Mouse (Mus musculus): Measurements from ENCODE around the gene Mgll.

DNA sequence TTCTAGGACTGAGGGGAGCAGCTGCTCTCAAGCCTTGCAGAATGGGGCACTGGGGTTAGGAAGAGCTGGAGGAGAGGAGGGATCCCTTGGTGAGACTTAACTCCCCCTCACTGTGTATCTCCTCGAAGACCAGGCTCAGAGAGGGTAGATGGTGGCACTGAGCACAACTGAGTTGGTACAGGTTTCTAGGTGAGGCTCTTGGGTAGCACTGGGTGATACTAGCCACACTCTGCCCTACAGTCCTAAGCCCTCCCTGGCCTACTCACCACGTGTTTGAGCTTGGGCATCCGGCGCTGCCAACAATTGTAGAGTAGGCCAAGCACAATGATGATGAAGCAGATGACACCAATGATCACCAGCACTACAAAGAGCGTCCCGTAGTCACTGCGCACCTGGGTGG, 119.0 kb downstream of the Mgll start:
- TF ChIP-seq CTCF (IDR thresholded peaks at IDR 0.05) (no peak), EP300 (IDR thresholded peaks at IDR 0.05; ENCODE audit: insufficient read depth, low read depth, low read length) (no peak)
